Mouse (Mus musculus) stomach, embryonic 15.5 days (tissue): ENCODE results near the gene Zfp598. TPM values are rescaled to one million over a fixed set of nuclear protein-coding genes. Genes with fewer than 3 reads are reported as not detected.
"Not testable (repeated sequence)": the region's sequence is repeated elsewhere in the genome, so short reads cannot be mapped to it uniquely, and the experiment has no call there.

ENCODE experiments used
- ATAC-seq: fragments of 200-750 bp; cut with Nextera tagmentation; 2 replicates; pipeline ENCODE4 v1.8.0; 2017; ENCODE audit warnings: low read depth, moderate number of reproducible peaks, moderate TSS enrichment; ENCODE audit not compliant: insufficient read depth, low FRiP score
- H3K27ac ChIP-seq: fragments of 300-500 bp; sonication (generic); 2 replicates; pipeline ENCODE4 v1.5.1; 2015; ENCODE audit warnings: mild to moderate bottlenecking, inconsistent platforms
- H3K27me3 ChIP-seq: fragments of 300-500 bp; sonication (generic); replicated peaks from 2 replicates; pipeline ENCODE4 v1.6.1; 2015; ENCODE audit warnings: inconsistent platforms
- H3K36me3 ChIP-seq: fragments of 300-500 bp; sonication (generic); 2 replicates; pipeline ENCODE4 v1.6.1; 2015; ENCODE audit warnings: inconsistent platforms
- H3K4me1 ChIP-seq: fragments of 300-500 bp; sonication (generic); 2 replicates; pipeline ENCODE4 v1.6.1; 2015; ENCODE audit warnings: inconsistent platforms
- H3K4me2 ChIP-seq: fragments of 300-500 bp; sonication (generic); 2 replicates; pipeline ENCODE4 v1.6.1; 2015; ENCODE audit warnings: mild to moderate bottlenecking, inconsistent platforms
- H3K4me3 ChIP-seq: fragments of 300-500 bp; sonication (generic); replicated peaks from 2 replicates; pipeline ENCODE4 v1.5.1; 2015; ENCODE audit warnings: inconsistent platforms
- H3K9ac ChIP-seq: fragments of 300-500 bp; sonication (generic); 2 replicates; pipeline ENCODE4 v1.6.1; 2015; ENCODE audit warnings: inconsistent platforms
- H3K9me3 ChIP-seq: fragments of 300-500 bp; sonication (generic); 2 replicates; pipeline ENCODE4 v1.6.1; 2016; ENCODE audit warnings: inconsistent platforms
- WGBS: fragments of 180-500 bp; shearing (Covaris S2); methylation state at CpG from one replicate; pipeline ENCODE4 v1.1.7; 2015; 5-methylcytosine and 5-hydroxymethylcytosine counted together
- polyA plus RNA-seq: library from polyadenylated mRNA; unstranded; fragments of >200 nt; fragmentation: Nextera tagmentation; extraction: Ambion mirVana; gene quantifications from 2 replicates; pipeline ENCODE4 v1.2.1, GENCODE M21; 2015

The Zfp598 gene
- polyA plus RNA-seq, 1 experiment from 2014 or later: 19.3 TPM

GRCm38 (mm10) chr17:24648731-24649377 lies 20.6 kb upstream of the Zfp598 start:
- Histone ChIP-seq H3K4me2 (peak overlapping the region; percentile 99), H3K27me3 (no peaks in the 10 kb centered on the region), H3K27ac (no peak overlapping the region), H3K9ac (no peak overlapping the region), H3K4me1 (peaks cover 33% of the 10 kb centered on the region; the same call in 1 of the 2 replicates), H3K9me3 (no peaks in the 10 kb centered on the region), H3K4me3 (peak overlapping the region; percentile 81), H3K36me3 (no peaks in the 10 kb centered on the region)
- WGBS: 71% methylated on average over 10 of the region's 10 CpGs
- ATAC-seq: no peak

- no peaks in the 10 kb centered on the region for H3K36me3 ChIP-seq
- peak overlapping the region; percentile 95 for H3K9ac ChIP-seq
- ATAC-seq: peak; percentile 24; the same call in 1 of the 2 replicates
- H3K9me3 ChIP-seq: no peaks in the 10 kb centered on the region
- H3K4me2 ChIP-seq: peak overlapping the region; percentile 99
- H3K4me1 ChIP-seq: peaks cover 28% of the 10 kb centered on the region; the same call in 1 of the 2 replicates
- H3K27ac ChIP-seq: peak overlapping the region; percentile 31; the same call in 1 of the 2 replicates
- peak overlapping the region; percentile 81 for H3K4me3 ChIP-seq
- no peaks in the 10 kb centered on the region for H3K27me3 ChIP-seq
- WGBS: 2% methylated on average over 35 of the region's 35 CpGs
Observed at GRCm38 (mm10) chr17:24649581-24650069, 19.9 kb upstream of the Zfp598 start.

- H3K9ac ChIP-seq: peak within 1 kb of the TSS; percentile 95
- peak within 1 kb of the TSS; percentile 81 for H3K4me3 ChIP-seq
- WGBS: under 1% methylated on average over 41 of the region's 41 CpGs
- H3K27me3 ChIP-seq: no peaks in the 10 kb centered on the region
- no peaks in the 10 kb centered on the region for H3K9me3 ChIP-seq
- ATAC-seq: peak; percentile 69; the same call in 1 of the 2 replicates
- no peaks in the 10 kb centered on the region for H3K36me3 ChIP-seq
- H3K4me1 ChIP-seq: peaks cover 23% of the 10 kb centered on the region; the same call in 1 of the 2 replicates
- H3K4me2 ChIP-seq: peak within 1 kb of the TSS; percentile 99
- peak within 1 kb of the TSS; percentile 31; the same call in 1 of the 2 replicates for H3K27ac ChIP-seq
Observed at GRCm38 (mm10) chr17:24650070-24650616, 19.3 kb upstream of the Zfp598 start, which contains the start of gene Slc9a3r2. Slc9a3r2 (minus strand) TSS chr17:24650327.

GRCm38 (mm10) chr17:24650766-24651165 lies 18.7 kb upstream of the Zfp598 start:
- H3K4me3 ChIP-seq: no peak overlapping the region
- 74% methylated on average over 4 of the region's 4 CpGs for WGBS
- H3K9me3 ChIP-seq: no peaks in the 10 kb centered on the region
- H3K27me3 ChIP-seq: no peaks in the 10 kb centered on the region
- no peaks in the 10 kb centered on the region for H3K36me3 ChIP-seq
- 0 out of 2 replicates have a peak overlapping the region, but pooled peaks have one; percentile 11 for H3K27ac ChIP-seq
- H3K9ac ChIP-seq: no peak overlapping the region
- peak overlapping the region; percentile 99; the same call in 1 of the 2 replicates for H3K4me2 ChIP-seq
- peaks cover 16% of the 10 kb centered on the region; the same call in 1 of the 2 replicates for H3K4me1 ChIP-seq
- no peak for ATAC-seq

- Histone ChIP-seq H3K27me3 (peaks cover 5% of the 10 kb centered on the region; the same call in 1 of the 2 replicates), H3K27ac (no peak overlapping the region), H3K9me3 (no peaks in the 10 kb centered on the region), H3K4me3 (no peak overlapping the region), H3K4me2 (no peak overlapping the region), H3K9ac (no peak overlapping the region), H3K36me3 (no peaks in the 10 kb centered on the region), H3K4me1 (peaks cover 16% of the 10 kb centered on the region; the same call in 1 of the 2 replicates)
- ATAC-seq: no peak
- 80% methylated on average over 3 of the region's 3 CpGs for WGBS
Observed at GRCm38 (mm10) chr17:24651835-24652234, 17.7 kb upstream of the Zfp598 start.

GRCm38 (mm10) chr17:24653967-24654710 lies 15.3 kb upstream of the Zfp598 start:
- 2% methylated on average over 19 of the region's 19 CpGs for WGBS
- Histone ChIP-seq H3K4me1 (peaks cover 18% of the 10 kb centered on the region; the same call in 1 of the 2 replicates), H3K27ac (0 out of 2 replicates have a peak overlapping the region, but pooled peaks have one; percentile 33), H3K36me3 (no peaks in the 10 kb centered on the region), H3K27me3 (peaks cover 28% of the 10 kb centered on the region), H3K9ac (no peak overlapping the region), H3K9me3 (no peaks in the 10 kb centered on the region), H3K4me2 (peak overlapping the region; percentile 61), H3K4me3 (peak overlapping the region; percentile 34)
- ATAC-seq: peak; percentile 43

GRCm38 (mm10) chr17:24654969-24655368 lies 14.5 kb upstream of the Zfp598 start:
- Histone ChIP-seq H3K4me1 (peaks cover 18% of the 10 kb centered on the region; the same call in 1 of the 2 replicates), H3K9me3 (no peaks in the 10 kb centered on the region), H3K27me3 (peaks cover 33% of the 10 kb centered on the region), H3K9ac (no peak overlapping the region), H3K27ac (no peak overlapping the region), H3K36me3 (no peaks in the 10 kb centered on the region), H3K4me2 (no peak overlapping the region), H3K4me3 (no peak overlapping the region)
- no peak for ATAC-seq
- WGBS: 67% methylated on average over 4 of the region's 4 CpGs

- Histone ChIP-seq H3K36me3 (no peaks in the 10 kb centered on the region), H3K9ac (no peak within 1 kb of the TSS; the same call in 1 of the 2 replicates), H3K4me1 (peaks cover 12% of the 10 kb centered on the region; the same call in 1 of the 2 replicates), H3K4me3 (peak within 1 kb of the TSS; percentile 40), H3K9me3 (no peaks in the 10 kb centered on the region), H3K27me3 (peaks cover 42% of the 10 kb centered on the region), H3K4me2 (peak within 1 kb of the TSS; percentile 95), H3K27ac (no peak within 1 kb of the TSS)
- peak; percentile 51 for ATAC-seq
- WGBS: 1% methylated on average over 47 of the region's 47 CpGs
Observed at GRCm38 (mm10) chr17:24658017-24658758, 11.3 kb upstream of the Zfp598 start, which contains the start of gene Npw. Npw (minus strand) TSS chr17:24658457.

- H3K4me2 ChIP-seq, H3K27ac ChIP-seq, H3K9ac ChIP-seq, H3K36me3 ChIP-seq, H3K9me3 ChIP-seq, H3K27me3 ChIP-seq, ATAC-seq, H3K4me3 ChIP-seq: not testable (repeated sequence)
- 58% methylated on average over 7 of the region's 7 CpGs for WGBS
- H3K4me1 ChIP-seq: peaks cover 16% of the 10 kb centered on the region
Observed at GRCm38 (mm10) chr17:24667011-24667410, 2.5 kb upstream of the Zfp598 start.

- ATAC-seq: no peak
- no peaks in the 10 kb centered on the region for H3K9me3 ChIP-seq
- H3K4me1 ChIP-seq: peaks cover 20% of the 10 kb centered on the region
- no peaks in the 10 kb centered on the region for H3K36me3 ChIP-seq
- no peak overlapping the region for H3K4me3 ChIP-seq
- H3K4me2 ChIP-seq: no peak overlapping the region
- 21% methylated on average over 6 of the region's 6 CpGs for whole genome bisulfite sequencing
- no peak overlapping the region for H3K27ac ChIP-seq
- no peaks in the 10 kb centered on the region for H3K27me3 ChIP-seq
- H3K9ac ChIP-seq: no peak overlapping the region
Observed at GRCm38 (mm10) chr17:24667416-24667815, 2.1 kb upstream of the Zfp598 start.

GRCm38 (mm10) chr17:24669214-24669544 lies 308 bp upstream of the Zfp598 start:
- H3K4me1 ChIP-seq: peaks cover 20% of the 10 kb centered on the region
- H3K4me3 ChIP-seq: peak overlapping the region; percentile 98
- H3K9ac ChIP-seq: peak overlapping the region; percentile 26; the same call in 1 of the 2 replicates
- H3K27ac ChIP-seq: peak overlapping the region; percentile 62
- WGBS: 6% methylated on average over 15 of the region's 15 CpGs
- H3K27me3 ChIP-seq, ATAC-seq, H3K36me3 ChIP-seq, H3K9me3 ChIP-seq: not testable (repeated sequence)
- peak overlapping the region; percentile 67 for H3K4me2 ChIP-seq
